8 mouse cellular contexts compared by ENCODE assay signal in genomic region chr17:46636831-46637523, GRCm38 (mm10). TPM values are rescaled to one million over a fixed set of nuclear protein-coding genes. Genes with fewer than 3 reads are reported as not detected.
DNase-seq lines count a peak whose midpoint lies in the region; ATAC-seq and TF ChIP-seq lines count a peak whose summit lies in the region.

No protein-coding gene starts in this region.

- WGBS in thymus, adult 2 months: 6% methylated on average over 15 of the region's 15 CpGs
- 16% methylated on average over 15 of the region's 15 CpGs for WGBS in stomach, postnatal 0 days

- no peaks in the 10 kb centered on the region for H3K27me3 ChIP-seq in thymus, adult 2 months (ENCODE audit: control insufficient read depth, insufficient read depth, low read length)
- H3K27me3 ChIP-seq in stomach, postnatal 0 days (ENCODE audit: control insufficient read depth, insufficient read depth, low read length): no peaks in the 10 kb centered on the region

- no peak overlapping the region for H3K9ac ChIP-seq in stomach, postnatal 0 days (ENCODE audit: low read length)

- H3K4me1 ChIP-seq in thymus, adult 2 months (replicated peaks; ENCODE audit: control insufficient read depth, insufficient read depth, low read length): peaks cover 8% of the 10 kb centered on the region
- no peaks in the 10 kb centered on the region for H3K4me1 ChIP-seq in stomach, postnatal 0 days (replicated peaks; ENCODE audit: control insufficient read depth, insufficient read depth)

- no peak for TF ChIP-seq EP300 in stomach, postnatal 0 days (optimal IDR thresholded peaks at IDR 0.05)

- ATAC-seq in inflammation-experienced regulatory T-cells, adult 6 months: peak; percentile 48
- ATAC-seq in megakaryocyte-erythroid progenitor cell, adult 5-6 weeks (replicated peaks; ENCODE audit: low FRiP score, low TSS enrichment, poor library complexity, severe bottlenecking): peak; percentile 53; the same call in 1 of the 2 replicates
- peak; percentile 24; the same call in 1 of the 2 replicates for ATAC-seq in stomach, postnatal 0 days (ENCODE audit: low FRiP score, low TSS enrichment)

- intact Hi-C loops in gastrocnemius, postnatal 14 days (cut with DNase I; ENCODE audit: low total_unique reads): loop anchor here (5.0 kb wide), 1 partner anchor 110 kb away; no protein-coding TSS in a partner anchor
- intact Hi-C loops in left cerebral cortex, postnatal 25 days (cut with DNase I): loop anchor here (2.0 to 5.0 kb wide), 2 partner anchors 35 to 82 kb away; no protein-coding TSS in a partner anchor

- H3K4me3 ChIP-seq in thymus, adult 2 months (ENCODE audit: control insufficient read depth, insufficient read depth, low read length): peak overlapping the region; percentile 9; the same call in 1 of the 2 replicates
- H3K4me3 ChIP-seq in stomach, postnatal 0 days (ENCODE audit: low read depth, low read length): no peak overlapping the region

- H3K36me3 ChIP-seq in thymus, adult 2 months (ENCODE audit: control insufficient read depth, insufficient read depth, low read length): no peaks in the 10 kb centered on the region
- H3K36me3 ChIP-seq in stomach, postnatal 0 days (ENCODE audit: control insufficient read depth, insufficient read depth, low read length): peaks cover 17% of the 10 kb centered on the region

- H3K9me3 ChIP-seq in stomach, postnatal 0 days (ENCODE audit: control insufficient read depth, low read length): no peaks in the 10 kb centered on the region

- 0 out of 2 replicates have a peak overlapping the region, but pooled peaks have one; percentile 18 for H3K4me2 ChIP-seq in stomach, postnatal 0 days (replicated peaks; ENCODE audit: low read depth)

- no peak overlapping the region for H3K27ac ChIP-seq in thymus, adult 2 months (ENCODE audit: control insufficient read depth, insufficient read depth, low read length)
- H3K27ac ChIP-seq in stomach, postnatal 0 days (replicated peaks): no peak overlapping the region

- TF ChIP-seq POLR2A in thymus, adult 2 months (IDR thresholded peaks at IDR 0.05; ENCODE audit: control insufficient read depth, extremely low read depth, insufficient read depth, low read length, poor library complexity): no peak

- peak; percentile 48 for DNase-seq in thymus, adult 2 months
- DNase-seq in thymus, adult 18-20 months: no peak
- DNase-seq in cerebellum, adult 9-10 months: peak; percentile 89
- DNase-seq in gastrocnemius, postnatal 14 days: peak; percentile 63
- DNase-seq in left cerebral cortex, postnatal 25 days (ENCODE audit: low spot score in 2 of 2): peak; percentile 69 to 80
- peak; percentile 67 for DNase-seq in stomach, postnatal 0 days (ENCODE audit: low spot score)

- TF ChIP-seq CTCF in thymus, adult 2 months (IDR thresholded peaks at IDR 0.05; ENCODE audit: borderline replicate concordance, control insufficient read depth, extremely low read depth, insufficient read depth, low read length, poor library complexity): no peak
- TF ChIP-seq CTCF in stomach, postnatal 0 days (IDR thresholded peaks at IDR 0.05; ENCODE audit: low read depth): peak; percentile 87

RNA-seq across cellular contexts. Expression of gene Ptk7, which starts 7.7 kb away (rescaled TPM):
- polyA plus RNA-seq in thymus, adult 2 months (2012; rRNA removed): 11.9 and 15.8 TPM in 2 replicates
- total RNA-seq in gastrocnemius, postnatal 14 days (2021): 1 to 10 TPM; 5.8 to 7.2 TPM
- polyA plus RNA-seq in inflammation-experienced regulatory T-cells, adult 6 months (2017; shearing (Covaris generic)): not detected
- 10 to 100 TPM in 1 of 2 experiments, 1 to 10 TPM in 1; 9.5 to 10.5 TPM for total RNA-seq in left cerebral cortex, postnatal 25 days (2021)
- total RNA-seq in megakaryocyte-erythroid progenitor cell, adult 5-6 weeks (2014; fragmentation: Nextera tagmentation): 0.12 and 0.20 TPM in 2 replicates
- 0.14 and 0.53 TPM in 2 replicates for total RNA-seq in megakaryocyte-erythroid progenitor cell, adult 5-6 weeks (2017)
- polyA plus RNA-seq in stomach, postnatal 0 days (2015; fragmentation: Nextera tagmentation; extraction: Ambion mirVana): 29.4 and 32.1 TPM in 2 replicates

RNA-seq across cellular contexts. Expression of gene Klc4, which starts 8.8 kb away (rescaled TPM):
- polyA plus RNA-seq in thymus, adult 2 months (2012; rRNA removed): 22.6 and 24.0 TPM in 2 replicates
- total RNA-seq in gastrocnemius, postnatal 14 days (2021): 10 to 100 TPM; 13.7 to 14.9 TPM
- 10 to 100 TPM in 1 of 3 experiments, 1 to 10 TPM in 2; 7.6 to 10.1 (median 9.1) TPM for polyA plus RNA-seq in inflammation-experienced regulatory T-cells, adult 6 months (2017; shearing (Covaris generic))
- 10 to 100 TPM; 17.8 to 20.4 TPM for total RNA-seq in left cerebral cortex, postnatal 25 days (2021)
- total RNA-seq in megakaryocyte-erythroid progenitor cell, adult 5-6 weeks (2014; fragmentation: Nextera tagmentation): 5.8 and 6.9 TPM in 2 replicates
- 5.6 and 5.9 TPM in 2 replicates for total RNA-seq in megakaryocyte-erythroid progenitor cell, adult 5-6 weeks (2017)
- polyA plus RNA-seq in stomach, postnatal 0 days (2015; fragmentation: Nextera tagmentation; extraction: Ambion mirVana): 34.5 and 34.8 TPM in 2 replicates

RNA-seq across cellular contexts. Expression of gene Mrpl2, which starts 9.1 kb away (rescaled TPM):
- polyA plus RNA-seq in thymus, adult 2 months (2012; rRNA removed): 68.3 and 91.0 TPM in 2 replicates
- 100 to 1,000 TPM; 102 to 107 TPM for total RNA-seq in gastrocnemius, postnatal 14 days (2021)
- 10 to 100 TPM; 59.1 to 81.9 (median 60.2) TPM for polyA plus RNA-seq in inflammation-experienced regulatory T-cells, adult 6 months (2017; shearing (Covaris generic))
- total RNA-seq in left cerebral cortex, postnatal 25 days (2021): 10 to 100 TPM; 51.0 to 51.5 TPM
- 74.7 and 190 TPM in 2 replicates for total RNA-seq in megakaryocyte-erythroid progenitor cell, adult 5-6 weeks (2014; fragmentation: Nextera tagmentation)
- total RNA-seq in megakaryocyte-erythroid progenitor cell, adult 5-6 weeks (2017): 82.2 and 97.0 TPM in 2 replicates
- polyA plus RNA-seq in stomach, postnatal 0 days (2015; fragmentation: Nextera tagmentation; extraction: Ambion mirVana): 96.4 and 98.8 TPM in 2 replicates

RNA-seq across cellular contexts. Expression of gene Cul7, which starts 13.2 kb away (rescaled TPM):
- 47.9 and 50.1 TPM in 2 replicates for polyA plus RNA-seq in thymus, adult 2 months (2012; rRNA removed)
- 10 to 100 TPM; 20.1 to 25.5 TPM for total RNA-seq in gastrocnemius, postnatal 14 days (2021)
- 1 to 10 TPM; 1.7 to 4.1 (median 2.5) TPM for polyA plus RNA-seq in inflammation-experienced regulatory T-cells, adult 6 months (2017; shearing (Covaris generic))
- 10 to 100 TPM; 25.6 to 27.1 TPM for total RNA-seq in left cerebral cortex, postnatal 25 days (2021)
- 11.2 and 12.6 TPM in 2 replicates for total RNA-seq in megakaryocyte-erythroid progenitor cell, adult 5-6 weeks (2014; fragmentation: Nextera tagmentation)
- 6.6 and 12.6 TPM in 2 replicates for total RNA-seq in megakaryocyte-erythroid progenitor cell, adult 5-6 weeks (2017)
- polyA plus RNA-seq in stomach, postnatal 0 days (2015; fragmentation: Nextera tagmentation; extraction: Ambion mirVana): 12.9 and 14.0 TPM in 2 replicates

RNA-seq across cellular contexts. Expression of gene Rrp36, which starts 37.2 kb away (rescaled TPM):
- 43.8 and 47.8 TPM in 2 replicates for polyA plus RNA-seq in thymus, adult 2 months (2012; rRNA removed)
- total RNA-seq in gastrocnemius, postnatal 14 days (2021): 10 to 100 TPM in 1 of 2 experiments, 1 to 10 TPM in 1; 9.5 to 11.8 TPM
- polyA plus RNA-seq in inflammation-experienced regulatory T-cells, adult 6 months (2017; shearing (Covaris generic)): 10 to 100 TPM; 47.3 to 50.7 (median 47.7) TPM
- total RNA-seq in left cerebral cortex, postnatal 25 days (2021): 10 to 100 TPM; 17.1 to 18.2 TPM
- 16.1 and 23.4 TPM in 2 replicates for total RNA-seq in megakaryocyte-erythroid progenitor cell, adult 5-6 weeks (2014; fragmentation: Nextera tagmentation)
- 60.4 and 64.8 TPM in 2 replicates for total RNA-seq in megakaryocyte-erythroid progenitor cell, adult 5-6 weeks (2017)
- 37.2 and 38.1 TPM in 2 replicates for polyA plus RNA-seq in stomach, postnatal 0 days (2015; fragmentation: Nextera tagmentation; extraction: Ambion mirVana)

Comparison
In these comparisons a context has a peak if more than half of its experiments do, and no peak if none do; other contexts are left out.
1. DNase-seq: peak in thymus, adult 2 months (single experiment), cerebellum, adult 9-10 months (single experiment), gastrocnemius, postnatal 14 days (single experiment), left cerebral cortex, postnatal 25 days (2 of 2) and stomach, postnatal 0 days (single experiment); none in thymus, adult 18-20 months (0 of 2).
2. RNA of gene Ptk7, which starts 7.7 kb away (total RNA-seq): 9.5 to 10.5 TPM in left cerebral cortex, postnatal 25 days and 5.8 to 7.2 TPM in gastrocnemius, postnatal 14 days; 0.12 to 0.53 TPM in megakaryocyte-erythroid progenitor cell, adult 5-6 weeks; every median in the first group is over 4 times any median in the second.
3. Peak in every context shown above with its lines, with median percentiles within 50 percentile points of each other: ATAC-seq.